Mouse (Mus musculus): ENCODE measurements around the gene Olfr1410.
A peak's percentile ranks its signal among the peaks of the same experiment; 100 is the strongest.

Olfr1410 gene

DNA sequence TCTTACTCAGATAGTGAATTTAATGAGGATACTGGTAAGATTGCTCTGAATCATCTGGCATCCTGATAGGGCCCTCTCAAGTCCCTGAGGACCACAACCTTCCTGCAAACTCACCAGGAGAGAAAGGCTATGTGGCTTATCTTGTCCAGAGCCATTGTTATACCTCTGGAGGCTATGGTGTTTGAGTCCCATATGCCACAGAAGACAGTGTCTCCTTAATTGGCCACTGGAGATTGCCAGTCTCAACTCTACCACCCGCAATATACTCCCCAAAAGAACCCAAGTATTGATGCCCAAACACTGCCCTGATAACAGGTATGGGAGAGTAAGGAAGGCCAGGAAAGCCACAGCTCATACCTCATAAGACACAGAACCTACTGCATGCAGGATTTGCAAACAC lies at the start of gene Olfr1410:
Gene Olfr1410 (plus strand): TSS at position 301 of the 400 bp plus-strand sequence.
- DNase-seq (ENCODE audit: low read depth, low spot score): no peak

DNA sequence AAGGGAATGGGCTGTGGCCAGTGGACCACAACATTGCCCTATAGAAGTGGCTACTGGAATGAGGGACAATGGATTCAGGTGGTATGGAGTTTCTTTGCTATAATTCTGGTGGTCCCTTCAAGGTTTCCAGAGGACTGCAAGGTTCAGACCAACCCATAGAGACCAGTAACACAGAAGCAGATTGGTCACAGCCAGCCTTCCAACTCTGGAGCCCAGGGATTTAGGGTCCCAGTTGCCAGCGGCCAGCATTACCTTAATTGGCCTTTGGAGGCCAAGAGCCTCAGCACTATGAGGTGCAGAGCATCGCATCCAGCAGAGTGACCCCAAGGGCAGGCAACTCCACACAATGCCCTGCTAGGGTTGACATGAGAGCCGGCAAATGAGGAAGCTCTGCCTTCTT lies 34.6 kb upstream of the Olfr1410 start, which contains the start of gene Olfr1413:
Gene Olfr1413 (plus strand): TSS at position 301 of the 400 bp plus-strand sequence.
- no peak for DNase-seq (ENCODE audit: low read depth, low spot score)

DNA sequence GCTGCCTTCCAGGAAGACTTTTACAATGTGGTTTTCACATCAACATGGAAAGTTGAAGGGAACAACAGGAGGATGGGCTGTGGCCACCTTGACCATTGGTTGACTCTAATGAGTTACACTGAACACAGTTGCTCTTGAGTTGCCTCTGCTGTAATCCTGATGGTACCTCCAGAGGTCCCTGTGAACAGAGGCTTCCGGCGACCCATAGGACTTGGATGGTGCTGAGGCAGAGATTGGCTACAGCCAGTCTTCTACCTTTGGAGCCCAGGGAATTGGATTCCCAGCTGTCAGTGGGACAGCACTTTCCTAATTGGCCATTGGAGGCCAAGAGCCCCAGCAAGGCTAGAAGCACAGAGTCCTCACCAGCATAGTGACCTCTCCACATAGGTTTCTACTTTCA lies 20.1 kb upstream of the Olfr1410 start, which contains the start of gene Olfr1412:
Gene Olfr1412 (plus strand): TSS at position 301 of the 400 bp plus-strand sequence.
- DNase-seq (ENCODE audit: low read depth, low spot score): no peak

DNA sequence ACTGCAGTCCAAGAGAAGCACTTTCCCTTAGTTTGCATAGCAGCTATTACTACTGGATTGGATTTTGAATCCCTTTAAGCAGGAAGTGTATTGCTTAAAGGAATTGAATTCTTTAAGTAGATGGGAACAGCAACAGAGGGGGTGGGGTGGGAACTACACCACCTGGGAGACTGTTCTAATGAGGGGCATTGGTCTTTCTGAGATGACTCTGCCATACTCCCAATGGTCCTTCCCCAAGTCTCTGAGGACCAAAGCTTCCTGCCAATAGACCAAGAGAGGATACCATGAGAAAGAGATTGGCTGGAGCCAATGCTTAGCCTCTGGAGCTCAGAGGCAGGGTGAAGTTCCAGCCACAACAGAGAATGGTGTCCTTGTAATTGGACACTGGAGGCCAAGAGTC lies 11.5 kb upstream of the Olfr1410 start, which contains the start of gene Olfr1411:
Gene Olfr1411 (plus strand): TSS at position 301 of the 400 bp plus-strand sequence.
- no peak for DNase-seq (ENCODE audit: low read depth, low spot score)

DNA sequence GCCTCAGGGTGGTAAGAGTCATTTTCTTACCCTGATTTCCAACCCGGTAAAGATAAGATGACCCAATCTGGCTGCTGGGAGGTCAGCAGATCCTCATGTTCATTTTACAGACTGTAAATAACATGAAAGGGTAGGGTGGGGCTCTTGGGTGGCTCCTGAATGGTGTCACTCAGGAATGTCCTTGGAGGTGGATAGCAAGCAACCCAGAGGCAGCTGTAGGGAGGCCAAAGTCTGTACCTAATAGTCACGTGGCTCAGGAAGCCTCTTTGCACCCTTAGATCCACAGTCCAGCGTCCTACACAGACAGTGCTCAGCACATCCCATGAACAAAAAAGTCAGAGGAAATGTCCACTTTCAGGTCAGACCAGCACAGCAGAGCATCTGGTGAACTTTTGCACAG lies 9.6 kb upstream of the Olfr1410 start:
- DNase-seq (ENCODE audit: low read depth, low spot score): no peak

DNA sequence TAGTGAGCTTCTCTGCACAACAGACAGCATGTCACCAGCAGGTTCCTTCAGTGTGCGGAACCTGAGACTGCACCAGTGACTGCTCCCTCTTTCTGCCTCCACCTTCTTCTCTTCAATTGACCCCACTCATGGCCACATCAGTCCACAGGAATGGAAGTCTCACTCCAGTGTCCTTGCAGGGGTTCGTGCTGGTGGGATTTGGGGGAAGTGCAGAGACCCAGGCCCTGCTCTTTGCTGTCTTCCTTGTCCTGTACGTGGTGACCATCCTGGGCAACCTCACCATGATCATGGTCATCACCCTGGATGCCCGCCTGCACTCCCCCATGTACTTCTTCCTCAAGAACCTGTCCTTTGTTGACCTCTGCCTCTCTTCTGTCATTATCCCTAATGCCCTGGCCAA lies 2.1 kb downstream of the Olfr1410 start:
- DNase-seq (ENCODE audit: low read depth, low spot score): no peak

DNA sequence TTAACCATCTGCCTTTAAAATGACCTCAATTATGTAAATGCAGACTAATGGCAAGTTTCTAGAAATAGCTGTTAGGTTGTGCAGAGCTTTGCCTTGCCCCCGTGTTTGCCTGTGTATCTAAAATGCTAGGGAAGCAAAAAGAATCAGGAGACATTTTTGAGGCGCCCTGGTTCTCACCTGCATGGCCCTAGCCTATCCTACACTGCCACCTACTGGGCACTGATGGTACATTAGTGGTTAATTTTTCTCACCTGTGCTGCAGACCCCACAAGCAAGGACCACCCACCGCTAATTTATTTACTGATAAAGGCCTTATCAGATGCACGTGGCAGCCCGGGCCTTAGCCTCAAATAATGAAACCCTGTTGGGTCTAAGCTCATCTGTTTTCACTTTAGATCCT lies 5.4 kb downstream of the Olfr1410 start:
- DNase-seq (ENCODE audit: low read depth, low spot score): peak; percentile 75

DNA sequence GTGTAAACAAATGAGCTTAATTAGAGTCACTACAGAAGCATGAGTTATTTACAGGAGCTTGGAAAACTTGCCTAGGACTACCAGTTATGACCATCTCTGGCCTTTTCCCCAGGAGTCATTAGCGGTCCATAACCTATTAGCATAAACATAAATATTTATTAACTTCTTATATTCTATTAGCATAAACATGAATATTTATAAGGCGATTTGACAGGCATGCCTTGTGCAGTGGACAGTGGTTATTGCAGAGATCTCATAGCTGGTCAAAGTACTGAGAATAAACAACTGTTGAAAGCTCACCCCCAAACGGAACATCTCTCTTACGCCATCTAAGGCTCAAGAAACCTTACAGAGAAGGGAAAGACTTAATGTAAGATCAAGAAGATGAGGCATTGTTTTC lies 7.6 kb downstream of the Olfr1410 start:
- no peak for DNase-seq (ENCODE audit: low read depth, low spot score)

DNA sequence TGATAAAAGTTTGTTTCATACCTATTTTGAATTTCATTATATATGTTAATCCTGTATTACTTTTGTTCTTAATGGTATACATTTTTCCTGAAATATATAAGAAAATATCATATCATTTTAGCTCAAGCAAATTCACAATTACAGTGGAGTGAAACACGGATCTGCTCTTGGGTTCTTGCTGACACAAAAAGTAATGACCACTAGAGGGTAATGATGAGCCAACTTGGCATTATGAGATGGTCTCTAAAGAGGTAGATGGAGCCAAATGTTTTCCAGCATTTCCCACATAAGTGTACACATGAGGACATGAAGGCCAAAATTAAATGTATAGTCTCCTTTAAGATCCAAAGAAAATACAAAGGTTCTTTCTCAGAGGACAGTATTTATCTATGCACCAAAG lies 8.9 kb downstream of the Olfr1410 start:
- peak; percentile 17 for DNase-seq (ENCODE audit: low read depth, low spot score)

DNA sequence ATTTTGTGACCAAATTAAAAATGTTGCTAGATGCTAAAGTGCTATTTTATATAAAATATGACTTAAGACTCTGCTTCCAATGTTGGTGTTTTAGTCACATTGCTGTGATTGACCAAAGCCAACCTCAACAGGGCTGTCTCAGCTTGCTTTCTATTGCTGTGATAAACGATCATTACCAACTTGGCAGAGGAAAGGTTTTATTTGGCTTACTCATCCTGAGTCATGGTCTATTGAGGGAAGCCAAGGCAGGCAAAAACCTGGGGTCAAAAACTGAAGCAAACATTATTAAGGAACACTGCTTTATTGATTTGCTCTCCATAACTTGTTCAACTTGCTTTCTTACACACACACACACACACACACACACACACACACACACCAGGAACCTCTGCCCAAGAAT lies 10.5 kb downstream of the Olfr1410 start:
- DNase-seq (ENCODE audit: low read depth, low spot score): no peak

DNA sequence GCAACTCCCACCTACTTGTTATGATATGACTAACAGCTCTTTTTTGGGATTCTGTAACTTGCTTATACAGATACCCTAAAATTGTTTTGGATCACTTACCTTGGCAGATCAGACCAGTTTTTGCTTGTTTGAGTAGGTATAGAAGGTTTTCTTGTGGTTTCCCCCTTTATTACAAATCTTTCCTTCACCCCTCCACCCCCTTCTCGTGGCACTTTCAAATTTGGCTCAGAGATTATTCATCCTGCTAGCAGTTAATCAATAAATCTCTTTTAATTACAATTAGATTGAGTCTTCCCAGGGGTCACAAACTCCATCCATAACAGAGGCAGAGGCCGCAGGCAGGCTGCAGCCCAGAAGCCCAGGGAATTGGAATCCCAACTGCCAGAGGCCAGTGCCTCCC lies 11.9 kb downstream of the Olfr1410 start, which contains the start of gene Olfr12:
Gene Olfr12 (plus strand): TSS at position 301 of the 400 bp plus-strand sequence.
- DNase-seq (ENCODE audit: low read depth, low spot score): no peak

DNA sequence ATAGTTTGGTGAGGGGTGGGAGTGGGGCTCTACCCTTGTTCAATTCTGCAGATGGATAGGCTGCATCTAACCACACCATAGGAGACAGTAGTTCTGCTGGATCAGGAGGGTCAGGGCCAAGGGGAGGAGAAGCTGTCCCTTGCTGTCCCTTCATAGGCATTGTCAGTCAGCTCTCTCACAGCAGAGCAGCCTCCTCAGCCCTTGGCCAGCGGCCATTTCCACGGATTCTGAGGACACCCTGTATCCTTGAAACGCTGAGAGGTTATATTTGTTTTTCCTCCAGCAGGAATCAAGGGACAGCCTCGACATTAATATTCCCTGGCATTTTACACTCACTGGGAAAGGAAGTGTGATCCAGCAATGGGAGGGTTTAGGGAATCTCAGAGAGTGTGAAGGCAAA lies 12.8 kb downstream of the Olfr1410 start:
- no peak for DNase-seq (ENCODE audit: low read depth, low spot score)

DNA sequence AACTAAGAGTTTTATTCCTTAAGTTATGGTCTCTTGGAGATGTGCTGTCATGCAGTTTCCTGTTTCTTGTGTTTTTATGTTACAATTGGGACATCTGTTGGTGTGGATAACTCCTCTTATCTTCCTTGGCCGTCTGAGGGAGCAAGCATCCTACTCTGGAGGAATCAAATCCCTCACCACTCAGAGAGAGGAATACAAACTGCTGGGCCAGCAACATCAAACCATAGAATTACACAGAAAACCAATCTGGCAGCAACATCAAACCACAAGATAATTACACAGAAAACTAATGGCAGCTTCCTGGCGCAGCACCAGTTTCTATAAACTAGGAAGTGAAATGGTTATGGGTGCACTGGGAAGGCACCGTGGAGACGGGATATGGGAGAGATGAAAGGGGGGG lies 22.6 kb downstream of the Olfr1410 start:
- DNase-seq (ENCODE audit: low read depth, low spot score): no peak

DNA sequence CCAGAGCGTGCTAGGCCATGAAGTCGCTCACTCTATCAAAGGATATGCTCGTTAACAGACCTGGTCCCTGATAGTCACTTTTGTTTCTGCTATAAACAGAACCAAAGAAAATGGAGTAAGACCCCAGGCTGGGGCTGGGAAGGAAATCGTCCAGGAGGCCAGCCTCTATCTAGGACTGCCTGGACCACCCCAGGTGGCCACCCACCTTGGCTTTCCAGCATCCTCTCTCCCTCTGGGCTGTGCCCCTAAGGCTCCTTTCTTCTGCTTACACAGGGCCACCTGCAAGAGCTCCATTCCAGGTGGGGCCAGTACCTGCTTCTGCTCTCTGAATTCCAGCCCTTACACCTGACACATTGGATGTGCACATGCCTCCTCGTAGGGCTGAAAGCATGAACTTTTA lies 26.6 kb downstream of the Olfr1410 start:
- DNase-seq (ENCODE audit: low read depth, low spot score): no peak

DNA sequence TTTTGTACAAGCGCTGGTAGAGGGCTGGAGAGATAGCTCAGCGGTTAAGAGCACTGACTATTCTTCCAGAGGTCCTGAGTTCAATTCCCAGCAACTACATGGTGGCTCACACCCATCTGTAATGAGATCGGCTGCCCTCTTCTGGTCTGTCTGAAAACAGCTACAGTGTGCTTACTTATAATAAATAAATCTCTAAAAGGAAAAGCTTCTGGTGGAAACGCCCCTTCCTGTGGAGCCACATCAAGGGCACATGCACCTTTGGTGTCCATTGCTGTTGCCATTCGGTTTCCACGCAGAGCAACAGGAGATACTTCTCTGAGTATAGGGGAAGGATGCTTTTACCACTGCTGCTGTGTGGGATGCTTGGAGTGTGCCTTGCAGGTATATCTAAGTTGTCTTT lies 27.4 kb downstream of the Olfr1410 start:
- DNase-seq (ENCODE audit: low read depth, low spot score): no peak

DNA sequence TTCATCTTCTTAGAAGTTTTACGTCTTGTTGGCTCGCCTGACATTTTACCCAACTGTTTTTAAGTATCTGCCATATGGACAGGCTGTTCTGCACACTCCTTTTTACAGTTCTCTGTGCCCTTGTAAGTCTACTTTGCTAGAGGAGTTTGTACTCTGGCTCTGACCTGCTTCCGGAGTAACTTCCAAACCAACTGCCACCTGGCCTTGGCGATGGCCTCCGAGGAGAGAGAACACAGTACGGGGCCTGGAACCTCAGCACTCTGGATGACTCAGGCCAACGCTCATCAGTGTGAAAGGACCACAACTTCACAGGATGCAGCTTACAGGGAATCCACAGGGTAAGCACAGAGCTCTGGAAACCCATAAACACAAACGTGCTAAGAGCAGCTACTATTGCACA lies 28.1 kb downstream of the Olfr1410 start:
- no peak for DNase-seq (ENCODE audit: low read depth, low spot score)

DNA sequence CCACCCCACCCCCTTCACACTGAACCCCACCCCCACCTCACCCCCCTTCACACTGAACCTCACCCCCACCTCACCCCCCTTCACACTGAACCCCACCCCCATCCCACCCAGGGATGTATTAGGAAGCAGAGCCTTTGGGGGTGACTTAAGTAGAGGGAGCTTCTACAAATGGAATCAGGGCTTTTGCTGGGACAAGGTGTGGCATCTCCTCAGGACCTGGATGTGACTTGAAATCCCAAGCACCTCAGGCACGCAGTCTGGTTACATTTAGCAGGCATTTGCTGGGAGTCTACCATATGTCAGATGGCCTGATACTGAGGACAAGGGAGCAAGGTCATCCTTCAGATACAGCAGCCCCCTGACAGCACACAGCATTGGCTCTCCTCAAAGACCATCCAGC lies 29.0 kb downstream of the Olfr1410 start:
- no peak for DNase-seq (ENCODE audit: low read depth, low spot score)

DNA sequence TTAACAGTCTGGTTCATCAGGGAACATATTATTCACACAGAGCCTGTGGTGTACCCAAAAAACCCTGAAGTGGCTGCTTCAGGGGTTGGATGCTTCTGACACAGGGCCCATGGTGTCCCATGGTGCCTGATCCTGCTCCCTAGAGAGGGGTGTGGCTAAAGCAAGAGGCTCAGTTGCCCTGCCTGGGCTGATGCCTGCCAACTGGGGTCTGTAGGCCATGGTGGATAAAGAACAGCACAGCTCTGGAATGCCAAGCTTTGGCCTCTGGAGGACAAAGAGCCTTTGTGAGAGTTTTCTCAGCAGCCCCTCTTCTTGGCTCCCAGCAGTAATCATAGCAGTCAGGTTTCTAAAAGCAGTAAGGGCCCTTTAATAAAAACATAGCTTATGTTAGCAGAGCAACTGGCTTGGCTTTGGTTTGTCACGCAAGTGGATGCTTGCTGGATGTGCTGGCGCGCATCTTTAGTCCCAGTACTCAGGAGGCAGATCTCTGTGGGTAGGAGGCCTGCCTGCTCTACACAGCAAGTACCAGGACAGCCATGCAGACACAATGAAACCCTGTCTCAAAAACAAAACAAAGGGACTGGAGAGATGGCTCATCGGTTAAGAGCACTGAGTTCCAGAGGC lies 29.5 kb downstream of the Olfr1410 start:
- peak; percentile 27 for DNase-seq (ENCODE audit: low read depth, low spot score)

DNA sequence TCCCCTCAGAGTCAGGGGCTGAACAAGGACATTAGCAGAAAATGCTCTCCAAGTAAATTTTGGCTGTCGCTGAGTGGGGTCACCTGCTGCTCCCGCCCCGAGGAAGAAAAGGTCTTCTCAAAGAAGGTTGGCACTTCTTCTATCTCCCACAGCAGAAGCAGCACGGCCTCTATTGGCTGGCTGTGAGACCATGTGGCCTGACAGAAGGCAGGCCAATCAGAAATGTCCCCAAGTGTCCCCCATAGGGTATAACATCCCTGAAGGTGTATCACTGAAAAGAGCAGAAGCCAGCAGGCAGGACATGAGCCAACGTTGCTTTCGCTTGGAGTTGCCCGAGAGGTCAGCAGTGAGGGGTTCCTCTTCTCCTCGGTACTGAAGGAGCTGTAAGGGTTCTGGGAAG lies 30.4 kb downstream of the Olfr1410 start:
- no peak for DNase-seq (ENCODE audit: low read depth, low spot score)

DNA sequence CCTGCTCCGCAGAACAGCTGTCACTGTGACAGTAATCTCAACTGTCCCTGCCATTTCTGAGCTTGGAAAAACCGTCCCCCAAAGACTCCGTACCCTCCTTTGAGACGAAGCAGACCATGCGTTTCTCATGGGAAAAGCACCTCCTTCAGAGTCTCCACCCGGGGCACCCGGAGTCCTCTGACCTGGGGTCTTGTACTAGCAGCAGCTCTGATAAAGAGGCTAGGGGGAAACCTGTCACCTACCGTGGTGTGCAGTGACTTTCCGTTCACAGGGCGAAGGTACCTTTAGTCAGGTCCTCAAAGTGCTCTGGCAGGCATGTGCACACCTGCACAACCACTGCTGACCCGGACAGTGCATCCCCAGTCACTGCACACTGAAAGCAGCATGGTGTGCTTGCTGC lies 31.1 kb downstream of the Olfr1410 start:
- no peak for DNase-seq (ENCODE audit: low read depth, low spot score)

DNA sequence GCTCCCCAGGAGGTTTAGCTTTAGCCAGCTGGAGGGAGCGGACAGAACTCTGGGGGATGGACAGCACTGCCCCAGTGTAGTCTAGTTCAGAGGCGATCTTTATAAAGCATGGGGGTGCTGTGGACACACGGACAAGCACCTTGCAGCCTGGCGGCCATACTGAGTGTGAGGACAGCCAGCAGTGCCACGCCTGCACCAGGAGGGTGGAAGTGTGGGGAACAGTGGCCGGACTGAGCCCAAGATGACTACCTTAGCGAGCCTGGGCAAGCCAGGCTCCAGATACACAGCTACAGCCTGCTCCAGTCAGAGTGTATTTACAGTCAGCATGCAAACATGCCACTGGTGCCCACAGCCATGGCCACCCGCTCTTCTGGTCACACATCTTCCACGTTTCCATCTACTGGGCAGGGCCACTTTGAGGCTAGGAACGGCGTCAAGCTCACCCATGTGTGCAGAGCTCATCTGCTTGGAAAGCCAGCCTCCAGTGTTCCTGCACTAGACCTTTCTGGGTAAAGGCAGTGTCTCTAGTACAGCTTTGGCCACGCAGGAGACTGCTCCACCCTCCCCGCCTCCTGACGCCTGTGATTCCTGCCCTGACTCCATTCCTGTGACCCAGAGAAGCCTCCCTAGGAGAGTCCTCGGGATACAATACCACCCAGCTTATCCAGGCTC lies 32.1 kb downstream of the Olfr1410 start:
- DNase-seq (ENCODE audit: low read depth, low spot score): no peak

DNA sequence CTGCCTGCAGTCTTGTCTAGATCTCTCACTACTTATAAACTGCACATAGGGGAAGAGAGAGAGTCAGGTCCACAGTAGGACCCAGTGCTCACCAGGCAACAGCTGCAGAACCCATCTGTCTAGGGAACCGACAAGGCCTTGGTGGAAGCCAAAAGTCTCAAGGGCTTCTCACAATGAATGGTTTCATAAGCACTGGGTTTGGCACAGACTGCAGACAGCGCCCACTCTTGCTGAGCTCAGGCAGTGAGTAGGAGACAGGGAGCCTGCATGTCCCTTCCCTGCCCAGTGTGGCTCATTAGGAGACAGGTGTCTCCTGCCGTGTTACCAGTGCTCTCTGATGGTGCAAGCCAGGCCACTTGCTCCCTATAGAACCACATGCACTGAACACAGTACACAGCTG lies 32.6 kb downstream of the Olfr1410 start:
- no peak for DNase-seq (ENCODE audit: low read depth, low spot score)

DNA sequence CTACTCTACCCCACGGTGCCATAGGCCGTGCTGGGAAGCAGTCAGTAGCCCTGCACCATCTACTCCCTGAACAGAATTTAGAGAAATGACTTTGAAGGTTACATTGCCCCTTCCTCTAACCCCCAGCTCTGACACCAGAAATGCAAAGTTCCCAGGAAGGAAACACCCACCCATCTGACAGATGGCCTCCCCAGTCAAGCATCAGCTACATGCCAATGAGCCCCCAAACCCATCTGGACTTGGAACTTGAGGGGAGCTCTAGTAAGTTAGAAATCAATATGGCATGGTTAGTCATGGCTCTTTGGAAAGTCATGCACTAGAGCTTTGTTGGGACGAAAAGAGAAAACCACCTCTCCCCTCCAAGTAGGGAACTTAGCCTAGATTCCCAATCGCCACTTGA lies 33.2 kb downstream of the Olfr1410 start:
- DNase-seq (ENCODE audit: low read depth, low spot score): no peak
